Mouse (Mus musculus) heart, embryonic 10.5 days (tissue): ENCODE measurements around the gene Slc39a11. TPM values are rescaled to one million over a fixed set of nuclear protein-coding genes. Genes with fewer than 3 reads are reported as not detected.

Source experiments
- DNase-seq: peaks from one replicate; pipeline ENCODE4 v3.0.0-alpha.2; 2017; ENCODE audit warnings: low spot score
- H3K27ac ChIP-seq: fragments of 300-500 bp; sonication (generic); 2 replicates; pipeline ENCODE4 v1.5.1; 2016; ENCODE audit warnings: mild to moderate bottlenecking
- H3K27me3 ChIP-seq: fragments of 300-500 bp; sonication (generic); 2 replicates; pipeline ENCODE4 v1.6.1; 2016; ENCODE audit warnings: mild to moderate bottlenecking; ENCODE audit not compliant: poor library complexity, insufficient read depth, severe bottlenecking
- H3K36me3 ChIP-seq: fragments of 300-500 bp; sonication (generic); 2 replicates; pipeline ENCODE4 v1.6.1; 2016; ENCODE audit warnings: mild to moderate bottlenecking, moderate library complexity
- H3K4me1 ChIP-seq: fragments of 300-500 bp; sonication (generic); 2 replicates; pipeline ENCODE4 v1.6.1; 2016; ENCODE audit warnings: mild to moderate bottlenecking
- H3K4me3 ChIP-seq: fragments of 300-500 bp; sonication (generic); 2 replicates; pipeline ENCODE4 v1.5.1; 2016; ENCODE audit warnings: mild to moderate bottlenecking, moderate library complexity
- H3K9me3 ChIP-seq: fragments of 300-500 bp; sonication (generic); 2 replicates; pipeline ENCODE4 v1.6.1; 2016; ENCODE audit warnings: mild to moderate bottlenecking, moderate library complexity
- WGBS: fragments of 180-500 bp; shearing (Covaris S2); methylation state at CpG from one replicate; pipeline ENCODE4 v1.1.7; 2016; 5-methylcytosine and 5-hydroxymethylcytosine counted together
- polyA plus RNA-seq: library from polyadenylated mRNA; unstranded; fragments of >200 nt; fragmentation: Nextera tagmentation; extraction: Ambion mirVana; gene quantifications from 2 replicates; pipeline ENCODE4 v1.2.1, GENCODE M21; 2016

Slc39a11 gene
- polyA plus RNA-seq, 1 experiment from 2014 or later = 23.0 TPM

DNA sequence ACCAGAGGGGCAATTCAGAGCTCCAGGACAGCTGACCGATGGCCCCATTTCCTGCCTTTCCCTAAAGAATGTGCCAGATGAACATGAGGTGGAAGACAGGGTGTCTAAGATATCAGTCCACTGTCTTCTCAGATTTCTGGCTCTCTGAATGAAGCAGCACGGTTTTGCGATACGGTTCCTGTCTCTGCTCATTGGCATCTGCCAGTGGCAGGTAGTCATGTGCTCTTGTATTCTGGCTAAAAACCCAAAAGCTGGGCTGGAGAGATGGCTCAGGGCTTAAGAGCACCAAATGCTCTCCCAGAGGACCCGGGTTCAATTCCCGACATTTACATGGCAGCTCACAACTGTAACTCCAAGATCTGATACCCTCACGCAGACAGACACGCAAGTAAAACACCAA is 108.8 kb downstream of the Slc39a11 start:
- WGBS = 93% methylated on average over 8 of the region's 8 CpGs
- Histone ChIP-seq H3K27ac (no peak overlapping the region), H3K27me3 (no peaks in the 10 kb centered on the region), H3K4me3 (no peak overlapping the region), H3K4me1 (peaks cover 9% of the 10 kb centered on the region), H3K36me3 (peaks cover 13% of the 10 kb centered on the region; the same call in 1 of the 2 replicates), H3K9me3 (no peaks in the 10 kb centered on the region)
- no peak for DNase-seq

DNA sequence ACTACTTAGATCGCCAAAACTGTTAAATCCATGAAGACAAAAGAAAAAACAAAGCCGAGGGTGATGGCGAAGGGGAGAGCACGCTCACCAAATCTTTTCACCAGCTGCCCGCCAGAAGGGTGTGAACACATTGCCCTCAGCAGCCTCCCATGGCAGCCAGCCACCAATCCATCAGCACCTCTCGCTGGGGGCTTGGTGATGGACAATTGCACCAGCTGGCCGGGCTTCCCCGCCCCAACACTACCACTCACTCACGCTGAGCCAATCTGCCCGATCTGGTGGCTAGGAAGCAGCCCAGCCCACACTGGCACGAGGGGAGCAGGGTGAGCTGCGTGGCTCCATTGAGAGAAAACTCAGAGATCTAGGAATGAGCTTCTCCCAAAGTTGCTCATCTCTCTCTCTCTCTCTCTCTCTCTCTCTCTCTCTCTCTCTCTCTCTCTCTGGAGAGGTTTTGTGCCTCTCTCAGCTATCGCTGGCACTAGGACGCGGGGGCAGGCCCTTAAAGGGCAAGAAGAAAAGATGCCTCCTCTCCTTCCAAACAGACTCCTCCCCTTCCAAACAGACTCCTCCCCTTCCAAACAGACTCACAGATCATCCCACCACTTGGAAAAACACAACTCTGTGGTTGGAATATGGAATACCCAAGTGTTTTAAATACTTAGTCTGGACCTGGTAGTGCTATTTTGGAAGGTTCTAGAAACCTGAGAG is 110.2 kb downstream of the Slc39a11 start:
- H3K27me3 ChIP-seq = no peaks in the 10 kb centered on the region
- no peak overlapping the region for H3K27ac ChIP-seq
- DNase-seq = no peak
- H3K4me3 ChIP-seq = no peak overlapping the region
- peaks cover 13% of the 10 kb centered on the region; the same call in 1 of the 2 replicates for H3K36me3 ChIP-seq
- H3K4me1 ChIP-seq = peaks cover 9% of the 10 kb centered on the region
- no peaks in the 10 kb centered on the region for H3K9me3 ChIP-seq
- 44% methylated on average over 15 of the region's 15 CpGs for WGBS

DNA sequence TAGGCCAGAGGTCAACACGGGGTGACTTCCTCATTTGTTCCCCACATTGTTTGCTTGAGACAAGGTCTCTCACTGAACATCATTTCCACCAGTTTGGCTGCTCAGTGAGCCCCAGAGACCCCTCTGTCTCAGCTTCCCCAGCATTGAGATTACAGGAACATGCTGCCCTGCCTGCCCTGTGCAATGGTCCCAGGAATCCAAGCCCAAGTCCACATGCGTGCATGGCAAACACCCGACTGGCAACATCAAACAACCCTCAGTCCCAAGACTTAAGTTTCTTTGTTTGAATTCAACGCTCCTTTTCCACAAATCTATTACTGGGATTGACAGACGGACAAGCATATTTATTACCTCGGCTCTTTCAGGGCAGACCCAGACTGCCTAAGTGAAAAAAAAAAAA is 110.8 kb downstream of the Slc39a11 start:
- no peak for DNase-seq
- Histone ChIP-seq H3K9me3 (no peaks in the 10 kb centered on the region), H3K27me3 (no peaks in the 10 kb centered on the region), H3K27ac (no peak overlapping the region), H3K4me3 (no peak overlapping the region), H3K36me3 (peaks cover 13% of the 10 kb centered on the region; the same call in 1 of the 2 replicates), H3K4me1 (peaks cover 11% of the 10 kb centered on the region)
- 79% methylated on average over 6 of the region's 6 CpGs for WGBS

DNA sequence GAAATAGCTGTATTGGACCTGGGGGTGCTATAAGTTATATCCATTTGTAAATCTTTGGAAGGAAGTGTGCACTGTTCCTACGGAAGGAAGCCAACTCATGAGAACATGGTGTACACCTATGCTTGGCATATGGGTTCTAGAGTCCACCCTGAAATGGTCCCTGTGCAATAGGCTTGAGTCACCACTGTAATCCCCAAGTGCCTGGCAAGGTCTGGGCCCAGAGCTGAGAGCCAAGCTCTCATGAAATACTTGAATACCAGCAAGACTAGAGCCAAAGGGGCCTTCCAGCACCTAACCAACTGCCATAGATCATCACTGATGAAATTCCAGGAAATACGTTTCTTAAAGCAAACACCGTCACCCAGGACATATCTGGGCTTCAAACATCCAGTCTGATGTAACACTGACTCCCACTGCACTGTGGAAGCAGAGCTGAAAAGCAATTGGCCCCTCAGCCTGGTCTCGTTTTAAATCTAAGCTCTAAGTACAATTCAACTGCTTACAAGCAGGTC is 111.4 kb downstream of the Slc39a11 start:
- DNase-seq = no peak
- H3K4me1 ChIP-seq = peaks cover 17% of the 10 kb centered on the region
- 93% methylated on average over 4 of the region's 4 CpGs for WGBS
- H3K27ac ChIP-seq = no peak overlapping the region
- no peaks in the 10 kb centered on the region for H3K9me3 ChIP-seq
- no peak overlapping the region for H3K4me3 ChIP-seq
- H3K27me3 ChIP-seq = no peaks in the 10 kb centered on the region
- peaks cover 11% of the 10 kb centered on the region; the same call in 1 of the 2 replicates for H3K36me3 ChIP-seq

DNA sequence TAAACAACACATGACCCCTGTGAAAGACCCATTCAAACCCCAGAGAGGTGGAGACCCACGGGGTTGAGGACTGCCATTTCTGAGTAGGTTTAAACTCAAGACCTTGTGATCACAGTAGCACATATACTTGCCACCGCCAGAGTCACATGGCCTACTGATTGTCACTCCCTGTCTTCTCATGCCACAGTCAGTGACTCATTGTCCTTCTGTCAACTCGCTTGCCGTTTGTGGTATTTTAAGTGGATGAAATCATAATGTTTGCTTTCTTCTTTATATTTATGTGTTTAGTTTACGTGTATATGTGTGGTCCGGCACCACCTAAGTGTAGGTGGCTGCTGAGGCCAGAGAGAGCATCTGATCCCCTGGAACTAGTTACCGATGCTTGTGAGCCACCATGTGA is 112.2 kb downstream of the Slc39a11 start:
- H3K27ac ChIP-seq = no peak overlapping the region
- 90% methylated on average over 7 of the region's 7 CpGs for WGBS
- no peaks in the 10 kb centered on the region for H3K27me3 ChIP-seq
- H3K4me3 ChIP-seq = no peak overlapping the region
- H3K4me1 ChIP-seq = peaks cover 17% of the 10 kb centered on the region
- peaks cover 11% of the 10 kb centered on the region; the same call in 1 of the 2 replicates for H3K36me3 ChIP-seq
- DNase-seq = no peak
- H3K9me3 ChIP-seq = no peaks in the 10 kb centered on the region

DNA sequence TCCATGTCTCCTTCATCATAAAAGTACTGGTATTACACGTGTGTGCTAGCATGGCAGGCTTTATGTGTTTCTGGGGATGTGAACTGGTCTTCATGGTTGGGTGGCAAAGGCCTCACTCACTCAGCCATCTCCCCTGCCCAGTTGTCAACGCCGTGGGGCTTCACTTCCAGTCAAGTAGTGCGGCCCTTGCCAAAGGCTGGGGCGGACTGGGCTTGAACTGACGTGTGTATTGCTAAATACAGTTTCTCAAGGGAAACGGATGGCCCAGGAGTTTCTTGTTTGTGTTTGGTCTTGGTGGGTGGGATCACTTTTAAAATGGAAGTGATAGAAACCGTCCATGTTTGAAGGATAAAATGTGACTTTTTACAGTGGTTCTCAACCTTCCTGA is 112.7 kb downstream of the Slc39a11 start:
- Histone ChIP-seq H3K4me1 (peaks cover 17% of the 10 kb centered on the region), H3K27me3 (no peaks in the 10 kb centered on the region), H3K36me3 (peaks cover 8% of the 10 kb centered on the region; the same call in 1 of the 2 replicates), H3K4me3 (no peak overlapping the region), H3K27ac (no peak overlapping the region), H3K9me3 (no peaks in the 10 kb centered on the region)
- 79% methylated on average over 8 of the region's 8 CpGs for WGBS
- DNase-seq = no peak

DNA sequence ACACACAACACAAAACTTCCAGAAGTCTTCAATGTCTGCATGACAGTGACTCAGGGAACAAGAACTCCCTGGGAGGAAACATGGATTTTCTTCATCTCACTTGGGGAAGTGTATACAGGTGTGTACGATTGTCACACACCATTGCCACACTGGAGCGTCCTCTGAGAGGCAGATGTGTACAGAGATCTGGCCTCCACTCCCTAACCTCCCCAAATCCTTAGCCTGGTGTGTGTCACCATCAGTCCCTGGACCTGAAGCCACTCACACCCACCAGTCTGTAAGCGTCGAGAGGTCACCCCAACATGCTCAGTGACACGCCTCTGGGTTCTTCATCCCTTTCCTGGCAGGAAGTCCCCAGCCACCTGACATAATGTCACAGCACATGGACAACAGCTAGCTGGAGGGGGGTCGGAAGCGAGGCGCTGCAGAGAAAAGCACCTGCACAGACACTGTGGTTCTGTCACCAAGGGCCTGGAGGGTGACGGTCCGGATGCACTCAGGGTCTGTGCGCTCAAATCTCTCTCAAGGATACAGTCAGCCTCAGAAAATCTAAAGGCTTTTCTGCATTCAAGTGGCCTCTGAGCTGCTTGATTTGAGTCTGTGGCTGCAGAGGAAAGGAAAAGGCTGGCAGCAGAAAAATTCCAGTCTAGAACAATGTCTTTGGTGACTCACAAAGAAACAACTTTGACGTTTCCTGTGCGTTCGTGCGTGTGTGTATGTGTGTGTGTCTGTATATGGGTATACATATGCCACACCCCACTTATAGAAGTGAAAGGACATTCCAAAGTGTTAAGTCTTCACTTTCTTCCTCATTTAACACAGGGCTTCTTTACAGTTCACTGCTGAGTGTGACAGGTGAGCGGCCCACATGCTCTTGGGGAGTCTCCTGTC is 113.3 kb downstream of the Slc39a11 start:
- Histone ChIP-seq H3K4me1 (peaks cover 17% of the 10 kb centered on the region), H3K27ac (no peak overlapping the region), H3K4me3 (no peak overlapping the region), H3K36me3 (peaks cover 4% of the 10 kb centered on the region; the same call in 1 of the 2 replicates), H3K9me3 (no peaks in the 10 kb centered on the region), H3K27me3 (no peaks in the 10 kb centered on the region)
- 84% methylated on average over 16 of the region's 16 CpGs for WGBS
- no peak for DNase-seq

DNA sequence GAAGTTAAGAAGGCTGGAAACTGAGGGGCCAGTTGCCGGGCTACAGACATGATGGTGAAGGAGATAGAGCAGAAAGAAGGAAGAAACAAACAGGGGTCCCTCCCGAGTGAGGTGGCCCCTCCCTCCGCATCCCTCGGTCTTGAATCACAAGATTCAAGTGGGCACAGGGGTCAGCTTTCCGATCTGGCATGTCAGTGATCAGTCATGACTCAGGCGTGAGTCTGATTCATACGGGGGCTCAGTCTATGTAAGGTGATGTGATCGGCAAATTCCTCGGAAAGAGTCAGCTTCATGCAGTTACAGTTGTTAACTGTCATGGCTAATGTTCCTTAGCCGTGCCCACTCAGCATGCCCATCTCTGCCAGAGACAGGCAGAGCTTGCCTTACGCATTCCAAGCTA is 115.5 kb downstream of the Slc39a11 start:
- WGBS = 78% methylated on average over 11 of the region's 11 CpGs
- Histone ChIP-seq H3K4me1 (peaks cover 12% of the 10 kb centered on the region), H3K27me3 (no peaks in the 10 kb centered on the region), H3K27ac (no peak overlapping the region), H3K36me3 (no peaks in the 10 kb centered on the region), H3K9me3 (no peaks in the 10 kb centered on the region), H3K4me3 (no peak overlapping the region)
- no peak for DNase-seq

DNA sequence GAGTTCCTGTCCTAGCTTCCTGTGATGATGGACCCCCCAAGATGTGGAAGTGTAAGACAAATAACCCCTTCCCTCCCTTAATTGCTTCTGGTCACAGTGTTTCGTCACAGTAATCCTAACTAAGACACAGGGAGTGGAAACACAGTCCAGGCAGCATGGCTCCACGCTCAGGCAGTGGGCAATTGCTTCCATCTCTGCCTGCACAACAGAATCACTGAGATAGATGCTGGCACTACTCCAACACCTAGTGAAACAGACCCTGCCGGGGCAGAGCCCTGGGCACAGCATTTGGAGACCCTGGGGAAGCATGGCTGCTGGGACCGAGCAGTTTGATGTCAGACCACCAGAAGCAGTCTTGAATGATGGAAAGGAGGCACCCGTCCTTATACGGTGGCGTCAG is 115.9 kb downstream of the Slc39a11 start:
- 66% methylated on average over 7 of the region's 7 CpGs for WGBS
- no peaks in the 10 kb centered on the region for H3K36me3 ChIP-seq

DNA sequence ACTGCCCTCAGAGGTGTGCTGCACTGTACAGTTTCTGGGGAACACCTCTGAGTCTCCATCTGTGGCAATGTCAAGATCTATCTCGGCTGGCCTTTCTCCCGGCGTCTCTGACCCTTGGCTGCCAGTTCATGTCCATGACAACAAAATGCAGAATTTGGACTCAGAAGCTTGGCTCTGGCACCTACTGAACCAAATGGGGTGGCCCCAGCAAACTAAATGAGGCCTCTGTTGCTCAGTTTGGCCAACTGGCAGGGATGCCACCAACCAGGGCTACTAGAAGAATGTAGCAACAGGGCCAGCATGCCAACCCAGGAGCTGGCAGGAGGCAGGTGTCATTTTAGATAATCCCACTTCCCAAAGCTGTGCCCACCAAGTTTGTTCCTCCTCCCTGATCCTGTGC is 121.5 kb downstream of the Slc39a11 start:
- no peak for DNase-seq
- Histone ChIP-seq H3K4me3 (no peak overlapping the region), H3K27me3 (no peaks in the 10 kb centered on the region), H3K9me3 (no peaks in the 10 kb centered on the region), H3K4me1 (no peaks in the 10 kb centered on the region), H3K36me3 (no peaks in the 10 kb centered on the region), H3K27ac (no peak overlapping the region)
- WGBS = 90% methylated on average over 3 of the region's 3 CpGs

More for the DNA sequence above, 115.9 kb downstream of the Slc39a11 start:
- no peak overlapping the region for H3K27ac ChIP-seq
- peaks cover 12% of the 10 kb centered on the region; the same call in 1 of the 2 replicates for H3K4me1 ChIP-seq
- H3K9me3 ChIP-seq = no peaks in the 10 kb centered on the region
- H3K27me3 ChIP-seq = no peaks in the 10 kb centered on the region
- no peak for DNase-seq
- H3K4me3 ChIP-seq = no peak overlapping the region

DNA sequence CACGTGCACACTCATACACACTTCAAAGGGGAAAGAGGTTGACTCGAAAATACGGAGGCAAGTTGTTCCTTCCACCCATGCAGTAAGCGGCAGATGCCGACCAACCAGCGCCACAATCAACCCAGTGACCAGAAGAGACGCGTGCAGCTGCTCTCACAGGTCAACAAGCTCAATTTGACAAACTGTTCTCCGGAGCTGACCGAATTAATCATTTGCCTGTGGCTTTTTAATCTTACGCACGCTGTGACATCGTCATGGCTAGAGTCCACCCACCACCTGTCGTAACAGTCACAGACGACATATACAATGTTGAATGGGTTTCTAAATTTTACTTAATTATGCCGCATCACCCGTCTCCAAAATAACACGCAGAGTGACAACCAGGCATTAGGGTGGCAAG is 124.1 kb downstream of the Slc39a11 start:
- Histone ChIP-seq H3K9me3 (no peaks in the 10 kb centered on the region), H3K27me3 (0 out of 2 replicates have a peak, but pooled peaks cover 11% of the 10 kb centered on the region), H3K27ac (no peak overlapping the region), H3K36me3 (no peaks in the 10 kb centered on the region), H3K4me3 (no peak overlapping the region), H3K4me1 (no peaks in the 10 kb centered on the region)
- DNase-seq = no peak
- WGBS = 89% methylated on average over 18 of the region's 18 CpGs

DNA sequence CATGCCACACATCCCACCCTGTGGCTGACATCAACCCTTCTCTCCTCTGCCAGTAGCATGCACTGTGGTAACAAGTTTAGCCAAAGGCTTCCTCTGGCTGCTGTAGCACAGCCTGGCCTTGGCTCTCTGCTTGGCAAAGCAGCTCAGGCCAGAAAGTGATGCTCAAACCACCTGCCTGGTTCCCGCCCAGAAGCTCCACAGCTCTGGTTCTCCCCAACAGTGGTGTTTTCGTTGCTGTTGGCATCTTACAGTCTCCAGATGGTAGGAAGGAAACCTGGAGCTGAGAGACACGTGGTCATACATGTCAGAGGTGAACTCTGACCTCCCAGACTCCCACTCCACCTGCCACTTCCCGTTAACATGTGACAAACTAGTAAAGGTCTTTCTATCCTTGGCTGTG is 127.2 kb downstream of the Slc39a11 start:
- H3K27ac ChIP-seq = no peak overlapping the region
- no peaks in the 10 kb centered on the region for H3K9me3 ChIP-seq
- 82% methylated on average over 4 of the region's 4 CpGs for WGBS
- no peak for DNase-seq
- no peak overlapping the region for H3K4me3 ChIP-seq
- peaks cover 13% of the 10 kb centered on the region for H3K4me1 ChIP-seq
- no peaks in the 10 kb centered on the region for H3K36me3 ChIP-seq
- 0 out of 2 replicates have a peak, but pooled peaks cover 11% of the 10 kb centered on the region for H3K27me3 ChIP-seq
